Mouse (Mus musculus): ENCODE measurements around the gene Utrn. TPM values are rescaled to one million over a fixed set of nuclear protein-coding genes. Genes with fewer than 3 reads are reported as not detected.
A peak's percentile ranks its signal among the peaks of the same experiment; 100 is the strongest.

Utrn gene
- polyA plus RNA-seq, 1 experiment from 2014 or later = 25.6 TPM

DNA sequence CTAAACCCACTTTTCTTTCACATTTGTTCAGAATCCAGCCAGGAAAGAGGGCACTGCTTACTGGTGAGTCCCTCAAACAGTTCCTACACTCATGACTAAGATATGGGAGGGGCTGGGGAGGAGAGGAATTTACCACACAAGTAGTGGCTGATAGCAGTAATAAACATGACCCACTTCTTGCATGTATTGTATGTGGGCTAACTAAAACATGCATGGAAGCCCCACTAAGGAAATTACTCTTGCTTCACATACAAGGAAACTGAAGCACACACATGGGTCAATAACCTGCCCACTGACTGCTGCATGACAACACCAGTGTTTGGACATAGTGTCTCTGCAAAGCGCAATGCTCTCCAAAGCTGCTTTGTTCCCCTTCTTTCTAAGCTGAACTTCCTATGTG, 333.9 kb downstream of the Utrn start:
- no peak overlapping the region for H3K27ac ChIP-seq (replicated peaks)
- ATAC-seq (ENCODE audit: low FRiP score, low read depth) = no peak
- no peaks in the 10 kb centered on the region for H3K36me3 ChIP-seq
- H3K27me3 ChIP-seq = no peaks in the 10 kb centered on the region
- no peaks in the 10 kb centered on the region for H3K4me1 ChIP-seq (replicated peaks)
- 100% methylated on average over 1 of the region's 1 CpGs for WGBS
- H3K4me3 ChIP-seq = no peak overlapping the region
- no peak overlapping the region for H3K9ac ChIP-seq
- no peaks in the 10 kb centered on the region for H3K9me3 ChIP-seq
- no peak overlapping the region for H3K4me2 ChIP-seq

- Histone ChIP-seq H3K4me3 (no peak overlapping the region), H3K9me3 (no peaks in the 10 kb centered on the region), H3K4me2 (no peak overlapping the region), H3K27me3 (no peaks in the 10 kb centered on the region), H3K27ac (replicated peaks) (no peak overlapping the region), H3K9ac (no peak overlapping the region), H3K4me1 (replicated peaks) (no peaks in the 10 kb centered on the region), H3K36me3 (no peaks in the 10 kb centered on the region)
- ATAC-seq (ENCODE audit: low FRiP score, low read depth) = no peak
- WGBS = 65% methylated on average over 3 of the region's 3 CpGs
These were observed 334.4 kb downstream of the Utrn start for GRCm38 (mm10) chr10:12534801-12535200.

DNA sequence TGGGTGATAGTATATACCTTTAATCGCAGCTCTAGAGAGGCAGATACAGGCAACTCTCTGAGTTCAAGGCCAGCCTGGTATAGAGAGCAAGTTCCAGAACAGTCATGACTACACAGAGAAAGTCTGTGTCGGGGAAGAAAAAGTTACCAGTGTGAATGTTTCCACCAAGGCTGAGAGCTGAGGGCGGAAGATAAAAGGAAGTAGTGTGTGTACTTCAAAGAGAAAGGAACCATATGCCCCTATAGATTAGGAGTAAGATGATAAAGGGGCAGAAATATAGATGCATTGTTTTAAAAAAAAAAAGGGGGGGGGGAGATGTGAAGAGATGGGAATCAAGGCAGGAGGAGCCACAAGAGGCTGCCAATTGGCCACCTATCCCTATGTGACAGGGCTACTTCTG, 334.9 kb downstream of the Utrn start:
- WGBS = 95% methylated on average over 3 of the region's 3 CpGs
- Histone ChIP-seq H3K9me3 (no peaks in the 10 kb centered on the region), H3K27ac (replicated peaks) (no peak overlapping the region), H3K4me3 (no peak overlapping the region), H3K4me2 (no peak overlapping the region), H3K9ac (no peak overlapping the region), H3K27me3 (no peaks in the 10 kb centered on the region), H3K4me1 (replicated peaks) (no peaks in the 10 kb centered on the region), H3K36me3 (no peaks in the 10 kb centered on the region)
- ATAC-seq (ENCODE audit: low FRiP score, low read depth) = no peak

DNA sequence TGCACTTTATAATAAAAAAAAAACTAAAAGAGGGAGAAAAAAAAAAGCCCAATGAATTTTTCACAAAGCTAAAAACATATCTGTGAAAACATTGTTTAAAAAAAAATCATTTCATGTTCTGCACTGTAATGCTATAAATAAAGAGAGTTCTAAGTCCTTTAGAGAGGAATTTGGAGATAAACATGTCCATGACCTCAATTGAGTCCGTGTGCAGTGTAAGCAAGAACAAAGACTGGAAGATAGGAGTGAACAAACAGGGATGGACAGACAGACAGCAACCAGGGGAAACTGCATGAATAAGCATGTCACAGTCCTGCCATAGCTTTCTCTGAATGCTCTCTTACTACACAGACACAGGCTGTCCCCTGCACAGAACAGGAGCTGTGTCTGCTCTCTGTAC, 347.1 kb downstream of the Utrn start:
- H3K4me1 ChIP-seq (replicated peaks) = no peaks in the 10 kb centered on the region
- H3K4me3 ChIP-seq = no peak overlapping the region
- no peak overlapping the region for H3K4me2 ChIP-seq
- no peaks in the 10 kb centered on the region for H3K36me3 ChIP-seq
- H3K27ac ChIP-seq (replicated peaks) = no peak overlapping the region
- no peak overlapping the region for H3K9ac ChIP-seq
- no peaks in the 10 kb centered on the region for H3K9me3 ChIP-seq
- no peaks in the 10 kb centered on the region for H3K27me3 ChIP-seq
- no peak for ATAC-seq (ENCODE audit: low FRiP score, low read depth)
- WGBS = 80% methylated on average over 1 of the region's 1 CpGs

DNA sequence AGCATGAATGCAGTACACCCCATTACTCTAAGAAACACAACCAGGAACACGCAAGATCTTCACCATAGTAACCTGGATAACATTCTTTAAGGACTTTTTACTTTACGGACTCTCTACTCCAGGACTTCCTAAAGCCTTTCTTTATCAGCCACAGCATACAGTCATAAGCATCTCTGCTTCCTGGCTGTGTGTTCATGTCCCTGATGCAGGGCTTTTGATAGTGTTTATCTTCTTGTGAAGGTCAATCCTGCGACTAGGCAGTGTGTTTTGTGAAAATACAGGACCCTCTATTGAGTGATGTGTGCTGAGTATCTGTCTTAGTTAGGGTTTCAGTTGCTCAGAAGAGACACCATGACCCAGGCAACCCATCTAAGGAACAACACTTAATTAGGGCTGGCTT, 351.0 kb downstream of the Utrn start:
- H3K27me3 ChIP-seq = no peaks in the 10 kb centered on the region
- H3K9ac ChIP-seq = no peak overlapping the region
- H3K27ac ChIP-seq (replicated peaks) = no peak overlapping the region
- no peaks in the 10 kb centered on the region for H3K36me3 ChIP-seq
- H3K9me3 ChIP-seq = no peaks in the 10 kb centered on the region
- 94% methylated on average over 3 of the region's 3 CpGs for WGBS
- no peaks in the 10 kb centered on the region for H3K4me1 ChIP-seq (replicated peaks)
- no peak overlapping the region for H3K4me3 ChIP-seq
- no peak for ATAC-seq (ENCODE audit: low FRiP score, low read depth)
- no peak overlapping the region for H3K4me2 ChIP-seq

DNA sequence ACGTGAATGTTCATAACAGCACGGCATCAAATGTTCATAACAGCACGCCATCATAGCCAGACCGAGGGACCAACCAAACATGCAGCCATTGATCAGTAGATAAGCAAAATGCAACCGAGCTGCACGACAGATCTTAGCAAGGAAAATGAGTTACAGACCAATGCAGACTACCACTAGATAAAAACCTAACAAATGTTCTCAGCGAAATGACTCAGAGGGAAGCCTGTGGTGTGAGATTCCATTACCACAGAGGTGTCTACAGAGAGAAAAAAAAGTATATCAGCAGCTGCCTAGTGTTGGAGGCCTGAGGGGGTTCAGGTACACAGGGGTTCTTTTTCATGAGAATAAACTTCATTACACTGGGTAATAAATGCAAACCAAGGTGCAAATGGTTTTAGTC, 363.6 kb downstream of the Utrn start:
- Histone ChIP-seq H3K4me3 (no peak overlapping the region), H3K27ac (replicated peaks) (no peak overlapping the region), H3K27me3 (no peaks in the 10 kb centered on the region), H3K36me3 (no peaks in the 10 kb centered on the region), H3K9ac (no peak overlapping the region), H3K4me2 (no peak overlapping the region), H3K9me3 (no peaks in the 10 kb centered on the region), H3K4me1 (replicated peaks) (no peaks in the 10 kb centered on the region)
- ATAC-seq (ENCODE audit: low FRiP score, low read depth) = no peak
- WGBS = 97% methylated on average over 7 of the region's 7 CpGs

DNA sequence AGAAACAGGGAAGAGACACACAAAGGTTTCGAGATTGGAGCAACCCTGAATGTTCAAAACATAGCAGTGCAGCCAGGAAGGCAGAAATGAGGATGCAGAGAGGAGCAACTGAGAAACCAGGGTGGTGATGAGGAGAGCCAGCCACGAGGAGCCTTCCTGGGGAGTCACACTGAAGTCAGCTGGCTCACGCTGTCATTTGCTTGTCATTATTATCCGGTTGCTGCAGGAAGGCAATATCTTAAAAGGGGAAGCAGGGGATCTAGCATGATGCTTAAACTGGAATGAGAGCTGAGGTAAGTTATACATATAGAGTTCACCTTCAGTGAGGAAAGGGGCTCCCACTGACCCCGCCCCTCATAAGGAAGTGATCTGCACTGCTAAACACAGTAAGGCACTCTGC, 368.7 kb downstream of the Utrn start:
- Histone ChIP-seq H3K36me3 (no peaks in the 10 kb centered on the region), H3K9me3 (no peaks in the 10 kb centered on the region), H3K4me2 (no peak overlapping the region), H3K27me3 (no peaks in the 10 kb centered on the region), H3K27ac (replicated peaks) (no peak overlapping the region), H3K9ac (no peak overlapping the region), H3K4me3 (no peak overlapping the region), H3K4me1 (replicated peaks) (no peaks in the 10 kb centered on the region)
- 92% methylated on average over 5 of the region's 5 CpGs for WGBS
- ATAC-seq (ENCODE audit: low FRiP score, low read depth) = no peak

DNA sequence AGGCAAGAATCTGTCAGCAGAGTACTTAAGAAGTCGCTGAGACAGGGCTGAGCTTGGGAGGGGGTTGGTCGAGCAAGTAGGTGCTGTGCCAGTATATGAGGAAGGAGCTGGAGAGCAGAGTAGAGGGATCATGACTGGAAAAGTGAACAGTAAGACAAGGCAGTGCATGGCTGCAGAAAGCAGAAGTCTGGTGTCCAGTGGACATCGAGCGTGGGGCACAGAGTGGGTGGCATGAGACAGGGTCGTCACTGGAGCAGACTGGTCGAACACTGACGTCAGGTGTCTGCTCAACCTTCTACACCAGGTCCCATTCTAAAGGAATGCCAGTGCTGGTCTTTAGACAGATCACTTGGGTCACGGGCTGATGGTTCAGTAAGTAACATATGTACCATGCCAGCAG, 371.6 kb downstream of the Utrn start:
- ATAC-seq (ENCODE audit: low FRiP score, low read depth) = no peak
- Histone ChIP-seq H3K4me3 (no peak overlapping the region), H3K9ac (no peak overlapping the region), H3K4me2 (no peak overlapping the region), H3K4me1 (replicated peaks) (no peaks in the 10 kb centered on the region), H3K9me3 (no peaks in the 10 kb centered on the region), H3K36me3 (no peaks in the 10 kb centered on the region), H3K27me3 (no peaks in the 10 kb centered on the region), H3K27ac (replicated peaks) (no peak overlapping the region)
- WGBS = 91% methylated on average over 8 of the region's 8 CpGs

- Histone ChIP-seq H3K27me3 (no peaks in the 10 kb centered on the region), H3K36me3 (no peaks in the 10 kb centered on the region), H3K4me1 (replicated peaks) (0 out of 2 replicates have a peak, but pooled peaks cover 5% of the 10 kb centered on the region), H3K4me3 (no peak overlapping the region), H3K4me2 (no peak overlapping the region), H3K27ac (replicated peaks) (no peak overlapping the region), H3K9me3 (no peaks in the 10 kb centered on the region), H3K9ac (no peak overlapping the region)
- peak; percentile 55; the same call in 1 of the 2 replicates for ATAC-seq (ENCODE audit: low FRiP score, low read depth)
- WGBS = 38% methylated on average over 4 of the region's 4 CpGs
These were observed 379.5 kb downstream of the Utrn start for GRCm38 (mm10) chr10:12489551-12490177.

- 85% methylated on average over 3 of the region's 3 CpGs for WGBS
- ATAC-seq (ENCODE audit: low FRiP score, low read depth) = no peak
- H3K4me1 ChIP-seq (replicated peaks) = 0 out of 2 replicates have a peak, but pooled peaks cover 5% of the 10 kb centered on the region
- H3K4me3 ChIP-seq = no peak overlapping the region
- H3K9ac ChIP-seq = no peak overlapping the region
- H3K27me3 ChIP-seq = no peaks in the 10 kb centered on the region
- no peak overlapping the region for H3K4me2 ChIP-seq
- H3K36me3 ChIP-seq = no peaks in the 10 kb centered on the region
- no peaks in the 10 kb centered on the region for H3K9me3 ChIP-seq
- H3K27ac ChIP-seq (replicated peaks) = no peak overlapping the region
These were observed 380.6 kb downstream of the Utrn start for GRCm38 (mm10) chr10:12488518-12488917.

DNA sequence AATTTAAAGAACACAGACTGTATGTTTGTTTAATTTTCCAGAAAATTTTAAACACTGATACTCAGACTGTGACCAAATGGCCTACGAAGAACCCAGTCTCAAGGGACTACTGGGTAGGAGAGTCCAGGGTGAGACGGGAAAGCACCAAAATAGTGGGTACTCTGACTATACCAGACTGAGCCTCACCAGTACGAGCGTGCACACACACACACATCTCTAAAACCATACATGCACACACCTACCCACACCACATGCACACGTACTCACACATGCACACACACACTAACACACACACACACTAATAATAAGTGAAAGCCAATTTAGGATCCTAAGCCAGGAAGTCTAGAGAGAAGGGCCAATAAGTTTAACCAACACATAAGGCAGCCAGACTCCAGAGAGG, 381.0 kb downstream of the Utrn start:
- 89% methylated on average over 5 of the region's 5 CpGs for WGBS
- no peak overlapping the region for H3K27ac ChIP-seq (replicated peaks)
- H3K36me3 ChIP-seq = no peaks in the 10 kb centered on the region
- no peaks in the 10 kb centered on the region for H3K27me3 ChIP-seq
- ATAC-seq (ENCODE audit: low FRiP score, low read depth) = no peak
- H3K9ac ChIP-seq = no peak overlapping the region
- H3K4me2 ChIP-seq = no peak overlapping the region
- H3K4me3 ChIP-seq = no peak overlapping the region
- H3K9me3 ChIP-seq = no peaks in the 10 kb centered on the region
- H3K4me1 ChIP-seq (replicated peaks) = 0 out of 2 replicates have a peak, but pooled peaks cover 5% of the 10 kb centered on the region

DNA sequence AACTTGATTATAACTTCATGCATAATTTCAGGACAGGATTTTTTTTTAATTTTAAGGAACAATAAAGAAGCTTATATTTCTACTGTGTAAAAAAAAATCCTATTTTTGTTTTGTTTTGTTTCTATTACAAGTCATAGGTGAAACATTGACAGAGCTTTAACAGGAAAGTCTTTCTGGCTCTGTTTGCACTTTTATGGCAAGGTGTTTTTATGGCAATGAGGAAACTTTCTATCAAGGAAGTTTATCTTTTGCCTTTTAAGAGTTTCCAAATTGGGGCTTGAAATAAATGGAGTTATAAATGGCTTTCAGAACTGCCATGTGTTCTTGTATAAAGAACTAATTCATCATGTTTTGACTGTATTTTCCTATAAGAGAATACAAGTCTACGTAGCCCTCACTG, 385.7 kb downstream of the Utrn start:
- no peaks in the 10 kb centered on the region for H3K27me3 ChIP-seq
- WGBS = 71% methylated on average over 1 of the region's 1 CpGs
- H3K9ac ChIP-seq = no peak overlapping the region
- H3K4me1 ChIP-seq (replicated peaks) = no peaks in the 10 kb centered on the region
- H3K36me3 ChIP-seq = no peaks in the 10 kb centered on the region
- H3K4me3 ChIP-seq = no peak overlapping the region
- no peak for ATAC-seq (ENCODE audit: low FRiP score, low read depth)
- no peaks in the 10 kb centered on the region for H3K9me3 ChIP-seq
- no peak overlapping the region for H3K4me2 ChIP-seq
- H3K27ac ChIP-seq (replicated peaks) = no peak overlapping the region

- H3K9ac ChIP-seq = no peak overlapping the region
- no peaks in the 10 kb centered on the region for H3K27me3 ChIP-seq
- 94% methylated on average over 3 of the region's 3 CpGs for WGBS
- H3K9me3 ChIP-seq = no peaks in the 10 kb centered on the region
- no peak overlapping the region for H3K4me2 ChIP-seq
- H3K27ac ChIP-seq (replicated peaks) = no peak overlapping the region
- no peak overlapping the region for H3K4me3 ChIP-seq
- no peaks in the 10 kb centered on the region for H3K4me1 ChIP-seq (replicated peaks)
- no peaks in the 10 kb centered on the region for H3K36me3 ChIP-seq
- ATAC-seq (ENCODE audit: low FRiP score, low read depth) = no peak
These were observed 386.2 kb downstream of the Utrn start for GRCm38 (mm10) chr10:12482975-12483374.

Data from hindbrain, embryonic 15.5 days (tissue).